Mouse (Mus musculus) lung, adult 2 months (tissue): ENCODE measurements at regions not wholly inside any gene's neighbourhood (a gene's known extent, or its start where the extent isn't known, plus 50 kb on each side); places are given as distances from the start of the nearest gene placed in this dataset.

Experiments
- CTCF ChIP-seq: fragments of 200-500 bp; IDR thresholded peaks from 2 replicates; pipeline ENCODE4 v1.5.1; 2011; ENCODE audit warnings: mild to moderate bottlenecking, low read length, control low read depth; ENCODE audit not compliant: insufficient read depth
- POLR2A ChIP-seq: fragments of 200-500 bp; IDR thresholded peaks from 2 replicates; pipeline ENCODE4 v1.6.1; 2011; ENCODE audit warnings: low read depth, mild to moderate bottlenecking, control low read depth, low read length, borderline replicate concordance; ENCODE audit errors: extremely low read depth

DNA sequence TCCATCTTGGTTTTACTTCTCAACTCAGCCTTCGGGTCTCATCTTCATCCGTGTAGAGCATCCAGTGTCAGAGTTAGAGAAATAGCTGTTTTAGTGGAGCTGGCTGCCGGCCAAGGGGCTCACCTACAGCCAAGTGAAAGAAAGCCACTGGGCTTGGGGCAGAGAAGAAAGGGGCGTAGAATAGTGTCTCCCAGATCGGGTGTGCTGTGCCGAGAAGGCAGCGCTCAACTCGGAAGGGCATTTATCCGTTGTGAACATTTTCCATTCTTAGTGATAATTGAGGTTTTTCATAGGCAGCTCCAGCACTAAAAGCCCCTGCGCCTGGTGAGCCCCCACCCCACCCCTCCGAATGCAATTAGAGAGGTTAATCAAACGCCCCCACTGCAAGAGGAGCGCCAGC lies 254.2 kb downstream of the 3110018I06Rik start:
- TF ChIP-seq POLR2A (no peak), CTCF (no peak)
